Mouse (Mus musculus): ENCODE results near the gene Lingo3.

Lingo3 gene

DNA sequence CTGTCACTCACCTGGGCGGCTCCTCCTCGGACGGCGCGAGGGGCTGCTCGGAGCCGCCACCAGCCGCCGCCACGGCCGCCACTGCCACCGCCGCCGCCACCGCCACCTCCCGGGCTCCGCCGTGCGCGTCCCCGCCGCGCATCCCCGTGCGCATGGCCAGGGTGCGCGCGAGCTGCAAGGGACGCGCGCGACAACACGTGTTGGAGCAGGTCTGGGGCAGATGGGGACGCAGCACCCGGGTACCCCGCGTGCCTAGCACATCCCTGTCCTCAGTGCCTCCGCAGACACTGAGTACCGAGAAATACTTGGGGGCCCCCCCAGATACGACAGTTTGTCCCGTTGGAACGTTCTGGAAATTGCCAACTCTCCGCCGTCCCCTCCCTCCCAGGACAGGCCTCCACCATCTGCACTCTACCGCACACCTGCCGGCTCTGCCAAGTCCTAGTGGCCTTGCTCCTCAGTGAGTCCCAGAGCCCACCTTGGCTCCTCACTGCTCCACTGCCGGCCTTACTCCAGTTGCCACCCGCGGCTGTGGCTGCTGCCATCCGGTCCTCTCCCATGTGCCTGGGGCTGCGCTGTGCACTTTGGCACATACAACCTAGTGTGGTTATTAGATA, at the start of gene Lingo3:
Gene Lingo3 (minus strand): TSS at position 109 of the 617 bp plus-strand sequence.
- no peak for DNase-seq

DNA sequence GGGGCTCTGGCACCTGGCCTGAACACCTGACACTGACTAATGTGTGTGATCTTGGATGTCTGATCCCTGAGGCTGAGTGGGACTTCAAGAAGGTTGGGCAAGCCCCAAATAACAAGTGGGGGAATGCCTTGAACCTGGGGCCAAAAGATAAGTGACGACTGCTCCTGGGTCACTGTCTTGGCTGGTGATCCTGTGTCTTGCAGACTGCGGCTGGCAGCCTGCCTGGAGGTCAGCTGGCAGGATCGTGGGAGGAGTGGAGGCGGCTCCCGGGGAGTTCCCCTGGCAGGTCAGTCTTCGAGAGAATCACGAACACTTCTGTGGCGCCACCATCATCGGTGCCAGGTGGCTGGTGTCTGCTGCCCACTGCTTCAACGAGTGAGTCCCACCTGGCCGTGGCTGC, 43.3 kb upstream of the Lingo3 start:
- peak; percentile 83 to 91 for DNase-seq

DNA sequence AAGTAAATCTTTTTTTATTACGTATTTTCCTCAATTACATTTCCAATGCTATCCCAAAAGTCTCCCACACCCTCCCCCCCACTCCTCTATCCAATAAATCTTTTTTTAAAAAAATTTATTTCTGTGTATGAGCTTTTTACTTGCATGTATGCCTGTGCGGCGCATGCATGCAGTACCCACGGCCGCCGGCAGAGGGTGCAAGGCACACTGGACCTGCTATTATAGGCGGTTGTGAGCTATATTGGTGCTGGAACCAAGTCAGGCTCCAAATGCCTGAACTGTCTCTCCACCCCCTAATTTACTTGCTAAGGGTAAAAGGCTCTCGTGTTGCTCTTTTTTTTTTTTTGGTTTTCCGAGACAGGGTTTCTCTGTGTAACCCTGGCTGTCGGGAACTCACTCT, 37.5 kb upstream of the Lingo3 start:
- DNase-seq = peak; percentile 77 to 85

DNA sequence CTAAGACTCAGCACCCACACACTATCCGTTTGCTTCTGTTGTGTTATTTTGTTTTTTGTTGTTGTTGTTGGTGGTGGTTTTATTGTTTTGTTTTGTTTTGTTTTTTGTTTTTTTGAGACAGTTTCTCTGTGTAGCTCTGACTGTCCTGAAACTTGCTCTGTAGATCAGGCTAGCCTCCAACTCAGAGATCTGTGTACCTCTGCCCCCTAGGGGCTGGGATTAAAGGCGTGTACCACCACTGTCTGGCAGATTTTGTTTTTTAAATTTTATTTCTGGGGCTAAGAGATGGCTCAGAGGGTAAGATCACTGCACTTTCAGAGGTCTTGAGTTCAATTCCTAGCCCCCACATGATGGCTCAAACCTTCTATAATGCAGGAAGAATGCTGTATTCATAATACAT, 37.1 kb upstream of the Lingo3 start:
- no peak for DNase-seq

DNA sequence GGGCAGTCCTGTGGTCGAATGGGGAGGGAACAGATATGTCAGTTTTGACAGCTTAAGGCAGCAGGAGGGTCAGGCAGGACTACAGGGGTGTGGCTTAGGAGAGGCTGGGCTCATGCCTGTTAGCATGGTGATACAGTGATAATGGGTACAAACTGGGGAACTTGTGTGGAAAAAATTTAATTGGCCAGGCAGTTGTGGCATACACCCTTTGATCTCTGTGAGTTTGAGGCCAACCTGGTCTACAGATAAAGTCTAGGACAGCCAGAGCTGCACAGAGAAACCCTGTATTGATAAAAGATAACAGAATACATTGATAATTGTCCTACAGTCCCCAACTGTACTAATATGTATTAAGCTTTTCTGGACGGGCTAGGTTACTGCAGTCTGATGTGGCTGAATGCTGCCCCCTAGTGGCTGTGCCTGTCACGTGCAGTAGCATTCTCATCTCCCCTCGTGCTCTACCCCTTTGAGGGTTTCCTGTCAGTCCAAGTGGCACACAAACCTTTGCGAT, 36.3 kb upstream of the Lingo3 start:
- peak in 1 of 2 experiments; percentile 80 for DNase-seq

DNA sequence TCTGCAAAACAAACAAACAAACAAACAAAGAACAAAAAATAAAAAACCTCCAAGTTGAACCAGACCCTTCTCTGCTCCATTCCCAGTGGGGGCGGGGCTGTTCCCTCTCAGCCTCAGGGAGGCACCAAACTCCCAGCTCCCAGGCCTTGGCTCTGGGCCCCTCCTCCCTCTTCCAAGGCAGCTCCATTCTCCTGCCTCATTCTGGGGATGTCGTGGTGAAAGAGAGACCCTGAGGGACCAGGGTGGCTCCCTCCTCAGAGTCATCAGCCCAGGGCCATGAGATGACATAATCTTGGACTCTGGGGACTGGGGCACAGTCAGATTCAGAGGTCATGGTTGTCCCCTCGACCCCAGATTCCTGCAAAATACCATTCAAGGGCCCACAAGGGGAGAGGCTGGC, 32.8 kb upstream of the Lingo3 start:
- DNase-seq = no peak

DNA sequence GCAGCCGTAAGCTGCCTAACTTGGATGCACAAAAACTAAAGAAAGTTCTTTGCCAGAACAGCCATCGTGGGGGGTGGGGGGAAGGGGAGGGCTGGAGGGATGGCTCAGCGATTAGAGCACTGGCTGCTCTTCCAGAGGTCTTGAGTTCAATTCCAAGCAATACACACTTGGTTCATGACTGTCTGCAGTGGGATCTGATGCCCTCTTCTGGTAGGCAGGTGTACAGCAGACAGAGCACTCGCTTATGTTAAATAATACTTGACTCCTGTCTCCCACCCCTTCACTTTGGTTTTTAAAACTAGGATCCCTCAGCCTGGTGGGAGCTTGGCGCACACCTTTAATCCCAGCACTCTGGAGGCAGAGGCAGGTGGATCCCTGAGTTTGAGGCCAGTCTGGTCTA, 32.2 kb upstream of the Lingo3 start:
- peak in 1 of 2 experiments; percentile 74 for DNase-seq

DNA sequence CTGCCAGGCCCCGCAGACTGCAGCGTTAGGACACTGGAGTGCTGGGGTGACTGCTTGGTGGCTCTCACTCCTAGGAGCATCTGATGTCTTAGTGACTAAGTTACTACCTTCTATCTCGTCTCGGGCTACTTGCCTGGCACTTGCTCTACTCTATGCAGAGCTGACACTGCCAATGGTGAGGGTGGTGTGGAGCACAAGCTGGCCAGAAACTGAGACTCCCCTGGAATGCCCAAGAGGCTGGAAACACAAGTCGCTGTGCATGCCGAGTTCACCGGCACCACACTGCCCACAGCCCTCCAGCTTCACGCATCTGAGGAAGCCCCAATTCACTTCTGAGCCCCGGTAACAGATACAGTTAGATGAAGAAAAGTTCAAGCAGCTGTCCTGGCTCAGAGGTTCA, 30.2 kb upstream of the Lingo3 start:
- no peak for DNase-seq

DNA sequence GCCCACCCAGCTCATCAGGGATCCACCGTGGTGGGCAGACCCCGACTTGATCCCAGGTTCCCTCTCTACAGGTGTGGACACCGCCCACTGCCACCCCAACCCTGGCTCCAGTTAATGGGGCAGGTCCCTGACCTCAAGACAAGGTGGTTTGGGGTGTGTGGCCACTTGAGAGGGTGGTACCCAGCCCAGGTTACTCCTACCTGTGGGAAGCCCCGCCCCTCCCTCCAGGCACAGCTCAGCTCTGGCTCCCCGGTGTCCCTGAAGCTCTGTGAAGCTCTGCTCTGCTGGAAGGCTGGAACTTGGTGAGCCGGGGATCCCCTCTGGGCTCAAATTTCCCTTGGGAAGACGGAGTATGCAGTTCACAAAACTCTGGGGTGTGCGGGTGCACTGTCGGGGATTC, 27.7 kb upstream of the Lingo3 start, which contains the start of gene Tmprss9:
Gene Tmprss9 (plus strand): TSS at position 268 of the 400 bp plus-strand sequence.
- DNase-seq = peak; percentile 45 to 63

DNA sequence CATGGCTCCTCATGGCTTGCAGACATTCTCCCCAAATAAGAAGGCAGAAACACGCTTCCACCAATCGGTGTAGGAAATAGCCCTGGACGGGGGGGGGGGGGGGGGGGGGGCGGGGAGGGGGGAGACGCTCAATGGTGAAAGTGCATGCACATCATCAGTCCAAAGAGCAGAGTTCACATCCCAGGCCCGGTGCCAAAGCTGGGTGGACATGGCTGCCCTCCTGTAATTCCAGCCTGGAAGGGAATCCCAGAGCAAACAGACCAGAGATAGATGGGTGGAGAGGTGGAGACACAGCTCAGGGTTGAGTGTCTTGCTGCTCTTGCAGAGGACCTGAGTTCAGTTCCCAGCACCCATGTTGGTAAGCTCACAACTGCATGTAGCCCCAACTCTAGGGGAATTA, 27.2 kb upstream of the Lingo3 start:
- DNase-seq = peak; percentile 85 to 92

DNA sequence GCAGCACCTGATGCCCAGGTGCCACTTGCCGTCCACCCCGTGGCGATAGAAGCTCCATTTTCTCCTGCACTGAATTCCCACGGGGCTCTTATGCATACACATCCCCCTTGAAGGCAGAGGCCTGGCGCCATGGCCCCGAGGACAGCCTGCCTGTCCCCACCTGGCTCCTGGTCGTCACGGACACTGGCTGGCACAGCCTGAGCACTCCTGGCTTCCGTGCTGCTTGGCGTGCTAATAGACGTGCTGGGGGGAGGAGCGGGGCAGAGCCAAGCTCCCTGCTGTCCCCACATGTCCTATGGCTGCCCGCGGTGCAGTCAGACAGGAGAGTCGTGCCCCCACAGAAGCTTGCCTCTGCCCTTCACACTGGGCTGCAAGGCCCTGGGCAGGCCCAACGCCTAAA, 20.6 kb upstream of the Lingo3 start:
- no peak for DNase-seq

DNA sequence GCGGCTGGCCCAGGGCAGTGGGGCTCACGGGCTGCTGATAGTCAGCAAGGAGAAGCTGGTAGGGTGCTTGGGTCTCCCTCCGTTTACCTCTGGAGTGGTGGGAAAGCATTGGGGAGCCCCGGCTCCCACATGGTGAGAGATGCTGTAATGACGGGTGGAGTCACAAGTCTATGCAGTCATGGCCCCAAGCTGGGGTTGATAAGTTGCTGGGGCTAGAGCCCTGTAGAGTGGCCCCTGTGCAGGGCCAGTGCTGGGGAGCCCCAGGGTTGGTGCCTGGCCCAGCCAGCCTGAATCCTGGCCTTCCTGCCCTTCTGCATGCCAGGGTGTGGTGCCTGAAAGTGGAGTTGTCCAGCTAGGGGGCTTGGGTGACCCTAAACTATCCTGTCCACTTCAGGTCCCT, 18.5 kb upstream of the Lingo3 start:
- no peak for DNase-seq

DNA sequence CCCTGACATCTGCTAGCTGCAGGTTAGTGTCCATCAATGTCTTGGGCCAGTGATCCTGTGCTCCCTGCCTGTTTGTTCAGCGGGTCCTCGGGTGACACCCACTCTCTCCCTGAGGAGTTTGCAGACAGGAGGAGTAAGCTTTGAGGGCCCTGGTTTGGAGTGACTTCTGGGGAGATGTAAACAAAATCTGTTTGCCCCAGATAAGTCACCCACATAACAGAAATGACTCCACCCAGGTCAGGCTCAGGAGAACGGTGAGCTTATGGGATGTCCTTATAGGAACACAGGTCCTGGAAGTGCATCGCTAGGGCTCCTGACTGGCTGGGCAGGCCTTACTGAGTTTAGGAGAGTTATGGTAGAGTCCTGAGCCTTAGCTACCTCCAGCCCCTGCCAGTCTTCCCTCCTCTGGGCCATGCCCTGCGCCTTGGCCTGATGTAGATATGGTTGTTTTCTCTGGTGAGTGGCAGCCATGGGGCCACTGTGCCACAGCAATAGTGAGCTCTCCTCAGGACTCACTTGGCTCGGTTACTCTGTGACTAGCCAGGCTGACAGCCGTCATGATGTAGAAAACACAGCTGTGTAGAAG, 14.6 kb upstream of the Lingo3 start:
- no peak for DNase-seq

DNA sequence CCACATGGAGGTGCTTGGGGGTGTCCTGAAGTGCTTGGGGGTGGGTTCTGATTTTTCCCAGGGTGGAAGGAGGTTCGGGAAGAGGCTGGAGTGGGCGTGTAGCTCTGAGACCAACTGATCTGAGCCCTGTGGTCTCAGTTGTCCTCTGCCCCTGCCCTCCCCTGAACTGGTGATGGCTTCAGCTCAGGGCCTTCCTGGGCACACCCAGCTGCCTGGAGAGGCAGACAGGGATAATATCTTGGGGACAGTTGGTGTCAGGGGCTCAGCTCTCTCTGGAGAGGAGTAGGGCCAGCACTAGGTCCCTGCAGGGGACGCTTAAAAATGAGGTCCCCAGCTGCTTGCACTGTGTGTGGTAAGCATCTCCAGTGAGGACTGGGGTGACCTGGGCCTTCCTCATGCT, 14.0 kb upstream of the Lingo3 start:
- no peak for DNase-seq

DNA sequence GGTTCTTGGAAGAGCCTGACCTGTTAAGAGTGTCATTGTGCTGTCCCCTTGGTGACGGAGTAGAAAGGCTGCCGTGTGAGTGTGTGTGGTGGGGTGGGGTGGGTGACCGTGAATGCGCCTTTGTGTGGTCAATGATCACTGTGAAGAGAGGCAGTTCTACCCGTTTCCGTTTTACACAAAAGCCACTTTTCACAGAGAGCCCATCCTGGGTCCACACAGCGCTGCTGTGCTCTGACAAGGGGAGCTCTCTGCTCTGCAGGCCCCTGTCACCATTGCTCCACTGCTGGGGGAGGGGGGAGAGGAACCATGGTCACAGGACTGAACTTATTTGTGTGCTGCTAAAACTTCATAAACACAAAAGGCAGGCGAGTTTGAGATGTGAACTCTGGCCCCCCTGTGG, 13.5 kb upstream of the Lingo3 start:
- DNase-seq = no peak

DNA sequence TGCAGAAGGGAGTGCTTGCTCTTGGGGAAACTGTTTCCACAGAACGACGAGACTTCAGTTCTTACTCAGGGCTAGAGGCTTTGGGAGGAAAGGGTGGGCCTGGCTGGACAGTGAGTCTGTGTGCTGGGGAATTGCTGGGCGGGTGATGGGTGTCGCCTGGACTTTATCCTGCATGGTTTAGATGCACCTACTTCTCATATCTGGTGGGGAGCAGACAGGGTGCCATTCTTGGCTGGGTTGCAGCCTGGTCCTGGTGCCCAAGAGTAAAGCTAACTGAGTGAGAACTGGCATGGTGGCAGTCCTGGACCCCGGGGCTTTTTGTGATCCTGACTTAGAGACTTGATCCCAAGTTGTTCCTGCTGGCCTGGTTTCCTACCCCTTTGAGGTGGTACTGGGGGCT, 13.1 kb upstream of the Lingo3 start:
- DNase-seq = no peak

DNA sequence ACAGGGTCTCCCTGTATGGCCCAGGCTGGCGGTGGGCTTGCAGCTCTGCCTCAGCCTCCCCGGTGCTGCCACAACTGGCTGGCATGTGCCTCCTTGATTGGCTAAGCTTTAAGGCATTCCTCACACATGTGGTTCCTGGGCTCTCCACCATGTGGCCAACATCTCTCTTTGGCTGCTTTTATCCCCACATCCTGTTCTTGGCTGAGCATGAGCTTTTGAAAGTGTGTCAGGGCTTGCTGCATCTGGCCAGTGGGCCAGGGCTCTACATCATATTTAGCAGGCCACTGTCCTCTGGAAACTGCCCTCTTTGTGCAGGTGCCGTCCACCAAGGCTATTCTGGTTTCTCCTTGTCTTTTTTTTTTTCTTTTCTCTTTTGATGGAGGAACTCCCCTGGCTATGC, 12.4 kb upstream of the Lingo3 start:
- no peak for DNase-seq

DNA sequence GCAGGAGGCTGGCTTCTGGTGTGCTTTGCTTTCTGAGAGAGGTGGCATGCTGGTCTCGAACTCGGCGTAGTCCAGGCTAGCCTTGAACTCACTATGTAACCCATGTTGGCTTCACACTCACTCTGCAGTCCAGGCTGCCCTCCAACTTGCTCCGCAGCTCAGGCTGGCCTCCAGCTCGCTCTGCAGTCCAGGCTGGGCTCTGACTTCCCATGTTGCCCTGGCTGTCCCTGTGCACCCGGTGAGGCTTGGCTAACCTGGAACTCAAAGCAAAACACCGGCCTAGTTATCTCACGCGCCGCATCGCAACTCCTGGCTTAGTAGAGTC, 11.9 kb upstream of the Lingo3 start:
- no peak for DNase-seq

DNA sequence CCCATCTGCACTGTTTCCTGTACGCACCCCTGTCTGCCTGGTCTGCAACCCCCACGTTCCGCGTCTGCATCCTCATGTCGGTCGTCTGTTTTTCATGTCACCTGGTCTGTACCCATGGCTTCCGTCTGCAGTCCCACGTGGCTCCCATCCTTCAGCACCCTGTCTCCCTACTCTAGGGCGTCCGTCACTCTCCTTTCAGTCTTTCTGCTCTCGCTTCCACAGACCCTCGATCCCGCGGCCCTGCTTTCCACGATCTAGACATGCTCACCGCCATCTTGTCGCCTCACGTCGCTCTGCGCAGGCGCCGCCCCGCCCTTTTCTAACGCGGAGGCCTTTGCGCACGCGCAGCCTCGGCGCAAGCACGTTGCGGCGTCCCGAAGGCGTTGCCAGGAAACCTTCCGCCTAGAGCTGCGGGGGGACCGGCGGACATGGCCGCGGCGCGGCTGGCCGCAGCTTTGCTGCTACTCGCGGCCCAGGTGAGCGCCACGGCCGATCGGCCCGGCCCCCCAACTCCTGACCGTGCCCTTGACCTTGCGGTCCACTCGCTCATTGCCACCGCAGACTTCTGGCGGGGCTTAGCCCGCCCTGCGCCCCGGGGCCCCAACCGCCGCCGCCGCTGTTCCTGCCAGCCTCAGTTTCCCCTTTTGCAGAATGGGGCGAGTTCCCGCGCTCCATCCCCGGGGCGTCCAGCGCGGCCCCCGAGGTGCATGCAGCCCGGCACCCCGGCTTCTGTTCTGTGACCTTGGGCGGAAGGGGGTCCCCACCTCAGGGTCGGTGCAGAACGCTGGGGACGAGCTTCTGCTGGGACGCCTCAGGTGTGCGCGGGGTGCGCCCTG, 11.3 kb upstream of the Lingo3 start, which contains the start of the genes Lsm7 and Sppl2b:
Gene Lsm7 (minus strand): TSS at position 297 of the 836 bp plus-strand sequence.
Gene Sppl2b (plus strand): TSS at position 363 of the 836 bp plus-strand sequence.
- peak; percentile 96 for DNase-seq

DNA sequence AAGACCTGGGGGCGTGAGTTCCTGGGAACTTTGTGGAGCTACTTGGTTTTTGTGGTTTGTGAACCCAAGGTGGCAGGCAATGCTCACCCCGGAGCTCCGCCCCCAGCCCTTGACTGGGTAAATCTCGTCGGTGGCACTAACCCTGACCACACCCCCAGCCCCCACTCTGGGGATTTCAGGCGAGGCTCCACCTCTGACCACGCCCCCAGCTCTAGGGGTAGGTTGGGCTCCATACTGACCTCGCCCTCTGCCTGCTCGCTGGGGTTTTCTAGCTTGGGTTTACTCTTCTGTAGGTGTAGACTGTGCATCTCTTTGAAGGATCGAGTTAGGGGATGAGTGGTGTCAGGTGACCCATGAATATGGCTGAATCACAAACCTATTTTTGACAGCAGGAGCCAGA, 4.7 kb upstream of the Lingo3 start:
- peak; percentile 57 to 72 for DNase-seq

DNA sequence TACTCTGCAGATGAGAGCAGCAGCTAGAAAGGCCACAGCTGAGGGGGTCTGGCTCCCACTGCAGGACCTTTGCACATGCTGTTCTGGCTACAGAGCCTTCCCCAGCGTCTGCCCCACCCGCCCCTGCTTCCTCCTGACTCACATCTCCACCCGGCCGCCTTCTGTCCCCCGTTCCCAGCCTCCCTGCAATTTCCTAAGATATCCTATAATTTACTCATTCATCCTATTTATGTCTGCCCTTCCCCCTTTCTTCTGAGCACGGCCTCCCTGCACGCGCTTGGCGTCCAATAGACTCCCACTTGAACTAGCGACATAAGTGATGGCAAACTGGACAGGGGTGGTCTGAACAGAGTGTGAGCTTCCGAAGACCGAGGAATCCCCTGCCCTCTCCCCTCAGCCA, 1.9 kb upstream of the Lingo3 start:
- DNase-seq = no peak

DNA sequence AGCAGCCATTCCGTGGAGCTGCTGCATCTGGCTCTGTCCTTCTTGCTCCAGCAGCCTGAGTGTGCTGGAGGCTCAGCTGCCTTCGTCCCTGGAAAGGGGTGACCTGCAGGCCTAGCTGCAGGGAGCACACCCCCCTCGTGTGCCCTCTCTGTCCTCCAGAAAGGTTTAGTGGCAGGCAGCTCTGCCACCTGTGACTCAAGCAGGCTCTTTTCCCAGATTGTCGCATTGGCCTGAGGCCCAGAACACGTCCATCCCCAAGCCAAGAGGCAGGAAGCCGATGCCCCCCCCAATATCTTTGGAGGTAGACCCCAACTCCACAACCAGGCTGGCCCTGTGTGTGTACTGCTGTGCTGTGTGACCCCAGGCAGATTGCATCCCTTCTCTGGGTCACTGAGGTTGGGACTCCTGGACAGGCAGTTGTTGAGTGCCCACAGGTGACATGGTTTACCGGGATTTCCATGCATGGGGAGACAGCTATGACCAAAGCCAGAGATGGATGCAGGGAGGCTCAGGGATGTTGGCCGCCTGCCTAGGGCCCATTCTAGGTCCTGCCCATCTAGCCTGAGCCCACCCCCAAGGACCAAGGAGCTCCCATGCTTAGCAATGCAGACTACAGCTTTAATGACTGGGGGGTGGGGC, 1.3 kb upstream of the Lingo3 start:
- DNase-seq = no peak

All from kidney, postnatal 25 days (tissue).